Mouse (Mus musculus) liver, postnatal 0 days (tissue): ENCODE measurements around the gene Lrrd1.

Experiments
- CTCF ChIP-seq: sonication (generic); IDR thresholded peaks from 2 replicates; pipeline ENCODE4 v1.5.1; 2016; ENCODE audit warnings: antibody characterized with exemption, low read depth
- EP300 ChIP-seq: IDR thresholded peaks from 2 replicates; pipeline ENCODE4 v1.6.1; 2016; ENCODE audit warnings: antibody characterized with exemption, low read depth, mild to moderate bottlenecking

- no peak for TF ChIP-seq CTCF
- TF ChIP-seq EP300, result no peak
These were observed 60.5 kb downstream of the Lrrd1 start for GRCm38 (mm10) chr5:3905471-3905870.
